Mouse (Mus musculus) midbrain, embryonic 14.5 days (tissue): ENCODE data around the gene Ctf2. TPM values are rescaled to one million over a fixed set of nuclear protein-coding genes. Genes with fewer than 3 reads are reported as not detected.
A peak's percentile ranks its signal among the peaks of the same experiment; 100 is the strongest.

Experiments
- ATAC-seq: fragments of 200-750 bp; cut with Nextera tagmentation; 2 replicates; pipeline ENCODE4 v1.8.0; 2017; ENCODE audit warnings: moderate number of reproducible peaks, moderate library complexity; ENCODE audit not compliant: low FRiP score, low TSS enrichment
- DNase-seq: peaks from one replicate; pipeline ENCODE4 v3.0.0-alpha.2; 2015
- H3K27ac ChIP-seq: fragments of 300-500 bp; sonication (generic); replicated peaks from 2 replicates; pipeline ENCODE4 v1.5.1; 2014; ENCODE audit warnings: mild to moderate bottlenecking, low read depth, low read length, moderate library complexity
- H3K27me3 ChIP-seq: fragments of 300-500 bp; sonication (generic); 2 replicates; pipeline ENCODE4 v1.6.1; 2014; ENCODE audit warnings: low read length, control low read depth, mixed read lengths; ENCODE audit not compliant: control insufficient read depth, insufficient read depth
- H3K36me3 ChIP-seq: fragments of 300-500 bp; sonication (generic); 2 replicates; pipeline ENCODE4 v1.6.1; 2014; ENCODE audit warnings: low read length, control low read depth; ENCODE audit not compliant: control insufficient read depth, insufficient read depth
- H3K4me1 ChIP-seq: fragments of 300-500 bp; sonication (generic); 2 replicates; pipeline ENCODE4 v1.6.1; 2014; ENCODE audit warnings: mild to moderate bottlenecking, antibody characterized with exemption, low read length, control low read depth; ENCODE audit not compliant: control insufficient read depth, insufficient read depth
- H3K4me2 ChIP-seq: fragments of 300-500 bp; sonication (generic); 2 replicates; pipeline ENCODE4 v1.6.1; 2014; ENCODE audit warnings: mild to moderate bottlenecking, low read length, moderate library complexity
- H3K4me3 ChIP-seq: fragments of 300-500 bp; sonication (generic); replicated peaks from 2 replicates; pipeline ENCODE4 v1.5.1; 2014; ENCODE audit warnings: low read depth, low read length
- H3K9ac ChIP-seq: fragments of 300-500 bp; sonication (generic); replicated peaks from 2 replicates; pipeline ENCODE4 v1.6.1; 2014; ENCODE audit warnings: mild to moderate bottlenecking, low read length, moderate library complexity
- H3K9me3 ChIP-seq: fragments of 300-500 bp; sonication (generic); 2 replicates; pipeline ENCODE4 v1.6.1; 2016; ENCODE audit warnings: low read length, control low read depth, mixed read lengths; ENCODE audit not compliant: control insufficient read depth
- WGBS: fragments of 180-500 bp; shearing (Covaris S2); extraction: QIAGEN DNeasy Blood & Tissue Kit; methylation state at CpG from one replicate; pipeline ENCODE4 v1.1.7; 2014; 5-methylcytosine and 5-hydroxymethylcytosine counted together
- polyA plus RNA-seq: library from polyadenylated mRNA; unstranded; fragments of >200 nt; fragmentation: Nextera tagmentation; extraction: Ambion mirVana; gene quantifications from 2 replicates; pipeline ENCODE4 v1.2.1, GENCODE M21; 2014

Gene Ctf2
- polyA plus RNA-seq, 1 experiment from 2014 or later, result 0.12 TPM

DNA sequence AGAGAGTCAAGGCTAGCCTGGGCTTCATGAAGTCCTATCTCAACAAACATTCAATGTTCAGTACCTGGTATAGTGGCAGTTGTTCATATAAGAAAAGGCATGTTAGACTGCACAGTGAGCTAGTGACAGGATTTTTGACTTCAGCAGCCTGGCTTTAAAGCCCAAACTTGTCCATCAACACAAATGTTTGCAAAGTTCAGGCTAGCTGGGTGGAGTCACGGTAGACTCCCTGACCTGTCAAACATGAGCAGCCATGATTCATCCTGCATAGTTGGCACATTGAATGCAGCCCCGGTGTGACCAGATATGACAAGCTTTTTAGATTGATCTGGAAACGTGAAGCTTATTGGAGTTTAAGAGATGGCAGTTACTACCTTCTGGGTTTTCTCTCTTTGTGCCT lies 40.1 kb upstream of the Ctf2 start:
- H3K9ac ChIP-seq, result no peak overlapping the region
- no peaks in the 10 kb centered on the region for H3K9me3 ChIP-seq
- no peaks in the 10 kb centered on the region for H3K27me3 ChIP-seq
- ATAC-seq (no peak), DNase-seq (no peak)
- peaks cover 23% of the 10 kb centered on the region for H3K4me1 ChIP-seq
- peaks cover 17% of the 10 kb centered on the region for H3K36me3 ChIP-seq
- WGBS, result 87% methylated on average over 3 of the region's 3 CpGs
- H3K4me3 ChIP-seq, result no peak overlapping the region
- no peak overlapping the region for H3K4me2 ChIP-seq
- H3K27ac ChIP-seq, result no peak overlapping the region

DNA sequence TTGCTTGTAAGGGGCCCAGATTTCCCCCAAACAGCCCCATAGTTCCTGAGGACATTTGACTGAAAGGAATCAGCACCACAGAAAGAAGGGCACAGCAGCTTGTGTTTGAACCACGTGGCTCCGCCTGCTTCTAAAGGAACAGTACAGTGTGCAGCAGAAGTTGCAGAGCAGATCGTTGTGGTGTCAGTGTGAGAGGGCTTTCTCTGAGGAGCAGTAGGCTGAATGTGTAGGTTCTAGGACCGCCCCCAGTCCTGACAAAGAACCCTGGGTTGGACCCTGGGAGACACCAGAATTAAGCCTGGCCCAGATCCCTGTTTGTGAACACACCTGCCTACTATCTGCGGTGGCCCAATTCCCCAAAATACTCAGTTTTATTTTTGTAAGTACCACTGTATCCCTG lies 39.3 kb upstream of the Ctf2 start:
- Histone ChIP-seq H3K27ac (no peak overlapping the region), H3K4me2 (no peak overlapping the region), H3K9me3 (no peaks in the 10 kb centered on the region)

DNA sequence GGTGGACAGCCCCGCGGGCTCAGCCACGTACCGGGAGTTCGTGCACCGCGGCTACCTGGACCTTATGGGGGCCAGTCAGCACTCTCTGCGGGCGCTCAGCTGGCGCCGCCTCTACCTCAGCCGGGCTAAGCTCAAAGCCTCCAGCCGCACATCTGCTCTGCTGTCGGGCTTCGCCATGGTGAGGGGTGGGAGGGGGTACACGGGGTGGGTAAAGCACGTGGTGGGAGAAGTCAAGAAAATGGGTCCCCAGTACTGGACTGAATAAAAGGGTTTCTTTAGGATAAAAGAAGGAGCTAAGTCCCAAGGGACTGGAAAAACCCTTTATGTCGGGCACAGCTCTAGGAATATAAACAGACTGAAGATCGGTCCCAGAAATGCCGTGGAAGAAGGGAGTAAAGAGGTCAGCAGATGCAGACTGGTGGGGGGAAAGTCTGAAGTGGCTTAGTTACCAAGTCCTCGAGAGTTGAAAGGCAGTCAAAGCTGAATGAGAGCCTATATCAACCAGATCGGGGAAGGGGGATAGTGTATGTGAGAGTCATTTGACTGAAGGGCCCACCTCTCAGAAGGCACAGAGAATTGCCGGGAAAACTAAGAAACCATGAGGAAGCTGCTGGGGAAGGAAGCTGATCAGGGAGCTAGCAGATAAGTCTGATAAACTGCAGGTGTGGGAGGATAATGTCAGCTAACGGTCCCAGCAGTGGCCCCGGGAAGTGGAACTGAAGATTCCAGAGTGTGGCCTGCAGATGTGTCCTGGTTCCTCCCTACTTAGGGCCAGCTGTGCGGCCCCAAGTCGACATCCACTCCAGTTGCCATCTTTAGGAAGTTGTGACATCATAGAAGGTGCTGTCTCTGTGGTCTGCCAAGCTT lies 38.3 kb upstream of the Ctf2 start:
- Histone ChIP-seq H3K4me1 (peaks cover 23% of the 10 kb centered on the region), H3K27me3 (no peaks in the 10 kb centered on the region), H3K27ac (peak overlapping the region; percentile 71; the same call in 1 of the 2 replicates), H3K4me3 (peak overlapping the region; percentile 38), H3K4me2 (peak overlapping the region; percentile 64), H3K9ac (peak overlapping the region; percentile 58), H3K36me3 (peaks cover 33% of the 10 kb centered on the region), H3K9me3 (no peaks in the 10 kb centered on the region)
- WGBS, result 7% methylated on average over 27 of the region's 27 CpGs
- DNase-seq (peak; percentile 60), ATAC-seq (peak; percentile 46)

More for the DNA sequence above, 39.3 kb upstream of the Ctf2 start:
- DNase-seq (peak; percentile 13), ATAC-seq (no peak)
- no peak overlapping the region for H3K9ac ChIP-seq
- H3K36me3 ChIP-seq, result peaks cover 23% of the 10 kb centered on the region
- no peak overlapping the region for H3K4me3 ChIP-seq
- H3K4me1 ChIP-seq, result peaks cover 23% of the 10 kb centered on the region
- WGBS, result 78% methylated on average over 5 of the region's 5 CpGs
- H3K27me3 ChIP-seq, result no peaks in the 10 kb centered on the region

DNA sequence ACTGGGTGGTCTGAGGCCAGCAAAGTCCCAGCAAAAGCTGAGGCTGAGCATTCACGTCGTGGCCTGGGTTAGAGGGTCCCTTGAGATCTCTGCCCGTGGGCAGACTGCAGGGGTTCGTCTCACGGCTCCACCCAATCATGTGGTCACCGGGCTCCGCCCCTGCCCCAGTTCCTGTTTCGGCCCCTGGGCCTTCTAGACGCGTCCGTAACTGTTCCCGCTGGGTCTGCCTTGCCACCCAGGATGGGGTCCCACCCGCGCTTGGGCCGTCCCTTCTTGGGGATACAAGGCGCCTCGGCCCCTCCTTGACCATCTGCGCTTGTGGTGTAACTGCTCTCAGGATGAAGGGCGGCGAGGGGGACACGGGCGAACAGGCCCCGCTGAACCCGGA lies 37.7 kb upstream of the Ctf2 start, which contains the start of gene Orai3:
Orai3 (plus strand) TSS at position 165 of the 388 bp plus-strand sequence.
- Histone ChIP-seq H3K4me3 (peak within 1 kb of the TSS; percentile 38), H3K4me2 (peak within 1 kb of the TSS; percentile 64), H3K9ac (peak within 1 kb of the TSS; percentile 58), H3K27me3 (no peaks in the 10 kb centered on the region), H3K27ac (peak within 1 kb of the TSS; percentile 71), H3K4me1 (peaks cover 23% of the 10 kb centered on the region), H3K9me3 (no peaks in the 10 kb centered on the region), H3K36me3 (peaks cover 40% of the 10 kb centered on the region)
- peak; percentile 65 for ATAC-seq
- 2% methylated on average over 24 of the region's 24 CpGs for WGBS
- peak; percentile 78 for DNase-seq

DNA sequence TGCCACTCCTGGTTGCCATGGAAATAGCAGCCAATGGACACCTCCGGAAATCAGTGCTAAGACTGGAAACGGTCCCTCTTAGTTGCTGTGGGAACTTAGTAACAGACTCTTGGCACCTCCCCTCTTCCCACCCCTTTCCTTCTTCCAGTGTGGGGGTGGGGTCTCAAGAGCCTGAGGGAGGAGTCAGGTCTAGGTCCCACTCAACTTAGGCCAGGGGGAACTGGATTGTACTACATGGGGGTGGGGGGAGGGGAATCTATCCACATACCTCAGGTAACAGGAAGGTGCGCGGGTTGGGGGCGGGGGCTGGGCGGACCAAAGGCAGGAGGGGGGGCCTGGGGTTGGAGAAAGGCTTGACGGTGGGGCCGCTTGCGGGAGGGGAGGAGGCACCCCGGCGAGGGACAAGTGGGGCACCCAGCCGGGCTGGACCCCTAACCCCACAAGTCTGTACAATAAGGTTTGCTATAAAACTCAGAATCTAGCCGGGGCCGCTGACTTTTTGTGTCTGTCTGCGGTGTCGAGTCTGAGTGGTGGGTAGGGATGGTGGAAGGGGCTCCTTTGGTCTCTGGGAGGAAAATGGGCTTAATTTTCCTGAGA lies 37.1 kb upstream of the Ctf2 start:
- H3K4me3 ChIP-seq, result peak overlapping the region; percentile 38
- DNase-seq, result peak; percentile 93
- H3K9me3 ChIP-seq, result no peaks in the 10 kb centered on the region
- peak overlapping the region; percentile 71 for H3K27ac ChIP-seq
- 2% methylated on average over 16 of the region's 16 CpGs for WGBS
- H3K4me1 ChIP-seq, result peaks cover 23% of the 10 kb centered on the region
- H3K4me2 ChIP-seq, result peak overlapping the region; percentile 64
- H3K27me3 ChIP-seq, result no peaks in the 10 kb centered on the region
- peaks cover 45% of the 10 kb centered on the region for H3K36me3 ChIP-seq
- ATAC-seq, result peak; percentile 82
- H3K9ac ChIP-seq, result peak overlapping the region; percentile 58; the same call in 1 of the 2 replicates

DNA sequence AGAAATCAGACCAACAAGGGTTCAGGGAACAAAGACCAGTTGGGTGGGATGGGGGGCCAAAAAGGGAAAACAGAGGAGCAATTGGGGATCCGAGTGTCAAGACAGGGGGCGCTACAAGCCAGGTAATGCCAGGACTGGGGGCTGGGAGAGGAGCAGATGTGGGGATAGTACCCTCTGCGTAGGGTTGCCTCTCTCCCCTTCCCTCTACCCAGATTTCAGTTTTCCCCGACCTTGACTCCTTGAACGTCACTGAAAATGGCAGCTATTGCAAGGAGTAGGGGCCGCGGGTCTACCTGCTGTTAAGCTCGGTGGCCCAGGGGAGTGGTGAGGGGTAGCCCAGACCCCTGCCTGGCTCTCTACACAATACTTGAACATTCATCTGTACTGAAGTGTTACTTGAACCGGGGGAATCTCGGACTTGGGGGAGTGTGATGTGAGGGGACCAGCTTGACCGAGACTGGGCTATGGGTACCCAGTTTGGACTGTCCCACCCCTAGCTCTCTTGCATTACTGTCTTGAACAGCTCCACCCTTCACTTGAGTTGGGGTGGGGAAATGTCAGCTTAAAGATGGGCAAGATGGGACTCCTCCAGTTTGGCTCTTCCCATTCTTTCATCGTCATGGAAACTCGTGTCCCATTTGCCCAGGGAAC lies 36.5 kb upstream of the Ctf2 start:
- Histone ChIP-seq H3K9me3 (no peaks in the 10 kb centered on the region), H3K4me1 (peaks cover 23% of the 10 kb centered on the region), H3K9ac (no peak overlapping the region), H3K27ac (0 out of 2 replicates have a peak overlapping the region, but pooled peaks have one; percentile 49), H3K4me3 (no peak overlapping the region), H3K36me3 (peaks cover 51% of the 10 kb centered on the region), H3K4me2 (peak overlapping the region; percentile 64; the same call in 1 of the 2 replicates), H3K27me3 (no peaks in the 10 kb centered on the region)
- no peak for DNase-seq
- 50% methylated on average over 13 of the region's 13 CpGs for WGBS
- ATAC-seq, result no peak

DNA sequence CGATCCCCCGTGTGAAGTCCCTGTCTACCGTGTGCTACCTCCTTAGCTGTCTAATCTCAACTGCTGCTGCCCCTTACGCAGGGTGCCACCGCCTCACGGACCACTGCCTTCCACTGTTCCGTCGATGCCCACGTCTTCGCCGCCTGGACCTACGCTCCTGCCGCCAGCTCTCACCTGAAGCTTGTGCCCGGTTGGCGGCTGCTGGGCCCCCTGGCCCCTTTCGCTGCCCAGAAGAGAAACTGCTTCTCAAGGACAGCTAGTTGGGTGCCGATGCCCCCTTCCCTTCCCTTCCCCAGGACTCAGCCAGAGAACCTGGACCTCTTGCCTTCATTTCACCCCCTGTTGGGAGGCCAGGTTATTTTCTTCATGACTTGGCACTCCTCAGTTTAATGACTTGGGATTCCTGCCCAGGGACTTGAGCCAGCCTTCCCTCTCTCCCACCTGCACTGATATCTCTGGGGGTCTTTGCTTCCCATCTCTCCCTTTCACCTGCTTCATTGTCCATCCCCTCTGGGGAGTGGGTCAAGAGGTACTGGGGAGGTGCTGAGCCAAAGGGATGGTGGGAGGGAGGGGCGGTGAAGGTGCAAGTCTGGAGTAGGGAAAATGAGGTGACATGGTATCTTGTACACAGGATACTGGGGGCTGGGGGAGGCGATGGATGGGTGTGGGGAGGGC lies 35.8 kb upstream of the Ctf2 start:
- H3K36me3 ChIP-seq, result peaks cover 55% of the 10 kb centered on the region
- ATAC-seq (no peak), DNase-seq (no peak)
- no peak overlapping the region for H3K9ac ChIP-seq
- H3K9me3 ChIP-seq, result no peaks in the 10 kb centered on the region
- H3K4me1 ChIP-seq, result peaks cover 23% of the 10 kb centered on the region
- H3K27ac ChIP-seq, result 0 out of 2 replicates have a peak overlapping the region, but pooled peaks have one; percentile 49
- no peak overlapping the region for H3K4me3 ChIP-seq
- H3K4me2 ChIP-seq, result no peak overlapping the region
- 95% methylated on average over 19 of the region's 19 CpGs for WGBS
- no peaks in the 10 kb centered on the region for H3K27me3 ChIP-seq
